Mouse (Mus musculus) brown adipose tissue, adult 24 weeks (tissue): ENCODE measurements around the gene Bank1. TPM values are rescaled to one million over a fixed set of nuclear protein-coding genes. Genes with fewer than 3 reads are reported as not detected.
"Not testable (repeated sequence)": the region's sequence is repeated elsewhere in the genome, so short reads cannot be mapped to it uniquely, and the experiment has no call there.

Experiments
- H3K27ac ChIP-seq: fragments of 200-500 bp; replicated peaks from 2 replicates; pipeline ENCODE4 v1.5.1; 2012; ENCODE audit warnings: low read depth, mild to moderate bottlenecking, low read length
- H3K4me1 ChIP-seq: fragments of 200-500 bp; 2 replicates; pipeline ENCODE4 v1.6.1; 2012; ENCODE audit warnings: low read length, mixed read lengths; ENCODE audit not compliant: control insufficient read depth, insufficient read depth, insufficient read length
- H3K4me3 ChIP-seq: fragments of 200-500 bp; 2 replicates; pipeline ENCODE4 v1.5.1; 2012; ENCODE audit warnings: low read depth, mild to moderate bottlenecking, low read length, moderate library complexity; ENCODE audit not compliant: insufficient read depth
- polyA plus RNA-seq: library from polyadenylated mRNA; stranded (reverse); fragments of >200 nt; gene quantifications from 2 replicates; pipeline ENCODE4 v1.2.4, GENCODE M21; 2012; ENCODE audit not compliant: missing spikeins, insufficient read depth, insufficient read length

Gene Bank1
- 0.79 and 2.1 TPM in 2 replicates for polyA plus RNA-seq

- no peak within 1 kb of the TSS for H3K27ac ChIP-seq
- H3K4me3 ChIP-seq: peak within 1 kb of the TSS; percentile 29; the same call in 1 of the 2 replicates
- no peaks in the 10 kb centered on the region for H3K4me1 ChIP-seq
Observed at GRCm38 (mm10) chr3:136325783-136326182, at the start of gene Bank1. Bank1 (minus strand) TSS chr3:136326066.

- no peaks in the 10 kb centered on the region for H3K4me1 ChIP-seq
- no peak overlapping the region for H3K27ac ChIP-seq
- no peak overlapping the region for H3K4me3 ChIP-seq
Observed at GRCm38 (mm10) chr3:136369916-136370315, 44.0 kb upstream of the Bank1 start.

GRCm38 (mm10) chr3:136369466-136369865 lies 43.6 kb upstream of the Bank1 start:
- Histone ChIP-seq H3K4me3 (no peak overlapping the region), H3K4me1 (no peaks in the 10 kb centered on the region), H3K27ac (no peak overlapping the region)

GRCm38 (mm10) chr3:136368505-136368999 lies 42.7 kb upstream of the Bank1 start:
- no peak overlapping the region for H3K4me3 ChIP-seq
- no peak overlapping the region for H3K27ac ChIP-seq
- H3K4me1 ChIP-seq: no peaks in the 10 kb centered on the region

- Histone ChIP-seq H3K4me3 (no peak overlapping the region), H3K4me1 (no peaks in the 10 kb centered on the region), H3K27ac (no peak overlapping the region)
Observed at GRCm38 (mm10) chr3:136349690-136350089, 23.8 kb upstream of the Bank1 start.

- Histone ChIP-seq H3K27ac (no peak overlapping the region), H3K4me3 (no peak overlapping the region), H3K4me1 (no peaks in the 10 kb centered on the region)
Observed at GRCm38 (mm10) chr3:136348611-136349010, 22.7 kb upstream of the Bank1 start.

GRCm38 (mm10) chr3:136347277-136347676 lies 21.4 kb upstream of the Bank1 start:
- no peak overlapping the region for H3K4me3 ChIP-seq
- no peaks in the 10 kb centered on the region for H3K4me1 ChIP-seq
- no peak overlapping the region for H3K27ac ChIP-seq

- Histone ChIP-seq H3K27ac (no peak overlapping the region), H3K4me1 (no peaks in the 10 kb centered on the region), H3K4me3 (no peak overlapping the region)
Observed at GRCm38 (mm10) chr3:136341911-136342310, 16.0 kb upstream of the Bank1 start.

- no peak overlapping the region for H3K27ac ChIP-seq
- H3K4me3 ChIP-seq: no peak overlapping the region
Observed at GRCm38 (mm10) chr3:136339896-136340295, 14.0 kb upstream of the Bank1 start.

GRCm38 (mm10) chr3:136331135-136331534 lies 5.3 kb upstream of the Bank1 start:
- Histone ChIP-seq H3K4me3 (no peak overlapping the region), H3K4me1 (no peaks in the 10 kb centered on the region), H3K27ac (no peak overlapping the region)

More at GRCm38 (mm10) chr3:136339896-136340295, 14.0 kb upstream of the Bank1 start:
- H3K4me1 ChIP-seq: no peaks in the 10 kb centered on the region

GRCm38 (mm10) chr3:136330043-136330442 lies 4.2 kb upstream of the Bank1 start:
- Histone ChIP-seq H3K4me3 (no peak overlapping the region), H3K27ac (no peak overlapping the region), H3K4me1 (no peaks in the 10 kb centered on the region)

GRCm38 (mm10) chr3:136329133-136329532 lies 3.3 kb upstream of the Bank1 start:
- no peak overlapping the region for H3K4me3 ChIP-seq
- H3K4me1 ChIP-seq: no peaks in the 10 kb centered on the region
- H3K27ac ChIP-seq: no peak overlapping the region

- not testable (repeated sequence) for H3K4me3 ChIP-seq
Observed at GRCm38 (mm10) chr3:136324716-136325115, 1.1 kb downstream of the Bank1 start.

GRCm38 (mm10) chr3:136321936-136322335 lies 3.9 kb downstream of the Bank1 start:
- Histone ChIP-seq H3K4me1 (no peaks in the 10 kb centered on the region), H3K4me3 (no peak overlapping the region), H3K27ac (no peak overlapping the region)

More at GRCm38 (mm10) chr3:136324716-136325115, 1.1 kb downstream of the Bank1 start:
- H3K4me1 ChIP-seq, H3K27ac ChIP-seq: not testable (repeated sequence)

- no peak overlapping the region for H3K27ac ChIP-seq
- no peaks in the 10 kb centered on the region for H3K4me1 ChIP-seq
- no peak overlapping the region for H3K4me3 ChIP-seq
Observed at GRCm38 (mm10) chr3:136308487-136308886, 17.4 kb downstream of the Bank1 start.

- no peak overlapping the region for H3K27ac ChIP-seq
- H3K4me3 ChIP-seq: no peak overlapping the region
- no peaks in the 10 kb centered on the region for H3K4me1 ChIP-seq
Observed at GRCm38 (mm10) chr3:136306564-136307158, 19.2 kb downstream of the Bank1 start.
